8 mouse cellular contexts compared by ENCODE assay signal in genomic region chr14:121061686-121062085, GRCm38 (mm10). TPM values are rescaled to one million over a fixed set of nuclear protein-coding genes. Genes with fewer than 3 reads are reported as not detected.
A peak's percentile ranks its signal among the peaks of the same experiment; 100 is the strongest.
DNase-seq lines count a peak whose midpoint lies in the region; ATAC-seq and TF ChIP-seq lines count a peak whose summit lies in the region.
"Had no signal": no experiment of that assay in that cellular context is flagged by ENCODE, and none has a peak within 500 bp of the region (broad histone marks: within the 10 kb centered on the region; RNA-seq: fewer than 3 reads in every experiment).

No protein-coding gene starts in this region.

- H3K4me2 ChIP-seq in midbrain, embryonic 14.5 days (ENCODE audit: low read length): no peak overlapping the region
- H3K4me2 ChIP-seq in midbrain, embryonic 11.5 days: no peak overlapping the region
- H3K4me2 ChIP-seq in intestine, postnatal 0 days (replicated peaks; ENCODE audit: low read depth): no peak overlapping the region

- TF ChIP-seq CTCF in intestine, postnatal 0 days (IDR thresholded peaks at IDR 0.05; ENCODE audit: low read depth): no peak

- no peak overlapping the region for H3K4me3 ChIP-seq in midbrain, embryonic 14.5 days (replicated peaks; ENCODE audit: low read depth, low read length)
- H3K4me3 ChIP-seq in midbrain, embryonic 11.5 days (ENCODE audit: low read depth, low read length): no peak overlapping the region
- H3K4me3 ChIP-seq in intestine, postnatal 0 days (ENCODE audit: low read depth, low read length): no peak overlapping the region
- H3K4me3 ChIP-seq: heart, adult 2 months had no signal

- H3K27ac ChIP-seq in midbrain, embryonic 14.5 days (replicated peaks; ENCODE audit: low read depth, low read length): peak overlapping the region; percentile 71
- no peak overlapping the region for H3K27ac ChIP-seq in midbrain, embryonic 11.5 days (ENCODE audit: low read depth, low read length)
- H3K27ac ChIP-seq in intestine, postnatal 0 days (ENCODE audit: low read depth, low read length): no peak overlapping the region
- H3K27ac ChIP-seq: heart, adult 2 months had no signal

- 67% methylated on average over 4 of the region's 4 CpGs for WGBS in midbrain, embryonic 14.5 days
- 70% methylated on average over 4 of the region's 4 CpGs for WGBS in midbrain, embryonic 11.5 days
- WGBS in intestine, postnatal 0 days: 42% methylated on average over 4 of the region's 4 CpGs

- no peak overlapping the region for H3K9ac ChIP-seq in midbrain, embryonic 14.5 days (replicated peaks; ENCODE audit: low read length)
- H3K9ac ChIP-seq in midbrain, embryonic 11.5 days (ENCODE audit: low read length): no peak overlapping the region; the same call in 1 of the 2 replicates
- H3K9ac ChIP-seq in intestine, postnatal 0 days (ENCODE audit: low read depth, low read length): no peak overlapping the region

- no peaks in the 10 kb centered on the region for H3K9me3 ChIP-seq in midbrain, embryonic 14.5 days (ENCODE audit: control insufficient read depth, low read length)
- peaks cover 2% of the 10 kb centered on the region; the same call in 1 of the 2 replicates for H3K9me3 ChIP-seq in midbrain, embryonic 11.5 days (ENCODE audit: control insufficient read depth, low read length)
- 0 out of 2 replicates have a peak, but pooled peaks cover 2% of the 10 kb centered on the region for H3K9me3 ChIP-seq in intestine, postnatal 0 days (ENCODE audit: control insufficient read depth)

- no peaks in the 10 kb centered on the region for H3K27me3 ChIP-seq in midbrain, embryonic 14.5 days (ENCODE audit: control insufficient read depth, insufficient read depth, low read length)
- H3K27me3 ChIP-seq in midbrain, embryonic 11.5 days (ENCODE audit: control insufficient read depth, insufficient read depth, low read length): no peaks in the 10 kb centered on the region; the same call in 1 of the 2 replicates
- H3K27me3 ChIP-seq in intestine, postnatal 0 days (replicated peaks; ENCODE audit: control insufficient read depth, insufficient read depth, low read length): no peaks in the 10 kb centered on the region

- H3K4me1 ChIP-seq in midbrain, embryonic 14.5 days (ENCODE audit: control insufficient read depth, insufficient read depth, low read length): peaks cover 23% of the 10 kb centered on the region
- H3K4me1 ChIP-seq in midbrain, embryonic 11.5 days (ENCODE audit: control insufficient read depth, insufficient read depth, low read length): peaks cover 24% of the 10 kb centered on the region
- peaks cover 4% of the 10 kb centered on the region; the same call in 1 of the 2 replicates for H3K4me1 ChIP-seq in intestine, postnatal 0 days (replicated peaks; ENCODE audit: control insufficient read depth, insufficient read depth, low read length)

- ATAC-seq in midbrain, embryonic 14.5 days (ENCODE audit: low FRiP score, low TSS enrichment): no peak
- ATAC-seq in midbrain, embryonic 11.5 days (ENCODE audit: low FRiP score): no peak
- ATAC-seq in intestine, postnatal 0 days: peak; percentile 56; the same call in 1 of the 2 replicates

- peaks cover 4% of the 10 kb centered on the region; the same call in 1 of the 2 replicates for H3K36me3 ChIP-seq in midbrain, embryonic 14.5 days (ENCODE audit: control insufficient read depth, insufficient read depth, low read length)
- no peaks in the 10 kb centered on the region for H3K36me3 ChIP-seq in midbrain, embryonic 11.5 days (ENCODE audit: control insufficient read depth, insufficient read depth, low read length)
- H3K36me3 ChIP-seq in intestine, postnatal 0 days (ENCODE audit: control insufficient read depth, insufficient read depth): no peaks in the 10 kb centered on the region; the same call in 1 of the 2 replicates

- DNase-seq in midbrain, embryonic 14.5 days: no peak
- DNase-seq in midbrain, embryonic 11.5 days (ENCODE audit: low spot score, missing footprints): no peak
- peak; percentile 62 for DNase-seq in gastrocnemius, postnatal 25 days
- DNase-seq in testis, postnatal 14 days (ENCODE audit: low spot score): peak; percentile 36
- no peak for DNase-seq in right cerebral cortex, postnatal 36 days (ENCODE audit: low spot score in 2 of 2)
- no peak for DNase-seq in spleen, adult 18-20 months

RNA-seq across cellular contexts. Expression of gene Farp1, which starts 26.7 kb away (rescaled TPM):
- polyA plus RNA-seq in midbrain, embryonic 14.5 days (2014; fragmentation: Nextera tagmentation; extraction: Ambion mirVana): 41.8 and 42.8 TPM in 2 replicates
- 21.7 and 22.4 TPM in 2 replicates for polyA plus RNA-seq in midbrain, embryonic 11.5 days (2014; fragmentation: Nextera tagmentation; extraction: Ambion mirVana)
- 1 to 10 TPM; 7.2 to 8.3 TPM for total RNA-seq in gastrocnemius, postnatal 25 days (2021)
- 4.9 and 5.3 TPM in 2 replicates for polyA plus RNA-seq in intestine, postnatal 0 days (2015; fragmentation: Nextera tagmentation; extraction: Ambion mirVana)

Comparison
In these comparisons a context has a peak if more than half of its experiments do, and no peak if none do; other contexts are left out.
1. DNase-seq: peak in gastrocnemius, postnatal 25 days (single experiment) and testis, postnatal 14 days (single experiment); none in midbrain, embryonic 14.5 days (single experiment), midbrain, embryonic 11.5 days (single experiment), right cerebral cortex, postnatal 36 days (0 of 2) and spleen, adult 18-20 months (0 of 2).